Mouse (Mus musculus): ENCODE measurements around the gene 4632433K11Rik. TPM values are rescaled to one million over a fixed set of nuclear protein-coding genes. Genes with fewer than 3 reads are reported as not detected.
"Not testable (repeated sequence)": the region's sequence is repeated elsewhere in the genome, so short reads cannot be mapped to it uniquely, and the experiment has no call there.

Gene 4632433K11Rik
- polyA plus RNA-seq, 1 experiment = not detected

DNA sequence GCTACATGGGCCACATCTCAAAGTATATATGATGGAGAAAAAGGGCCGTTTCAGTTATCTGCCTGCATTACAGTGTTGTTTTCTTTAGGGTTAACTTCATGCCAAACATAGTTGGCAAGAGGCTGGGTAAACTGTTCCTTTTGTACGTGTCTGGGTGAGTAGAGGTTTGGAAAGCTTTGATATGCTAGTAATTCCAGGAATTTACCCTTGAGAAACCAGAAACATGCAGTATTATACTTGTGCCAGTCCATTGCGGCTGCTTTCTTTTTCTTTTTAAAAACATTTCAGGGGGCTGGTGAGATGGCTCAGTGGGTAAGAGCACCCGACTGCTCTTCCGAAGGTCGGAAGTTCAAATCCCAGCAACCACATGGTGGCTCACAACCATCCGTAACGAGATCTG is 37.0 kb upstream of the 4632433K11Rik start:
- H3K4me1 ChIP-seq (ENCODE audit: control insufficient read depth, insufficient read depth, low read length) = peaks cover 20% of the 10 kb centered on the region
- H3K27me3 ChIP-seq (ENCODE audit: control insufficient read depth, insufficient read depth, low read length) = no peaks in the 10 kb centered on the region
- no peak overlapping the region for H3K4me3 ChIP-seq (ENCODE audit: control insufficient read depth, low read depth, low read length)
- TF ChIP-seq POLR2A (IDR thresholded peaks at IDR 0.05; ENCODE audit: control insufficient read depth, low read depth, low read length) (no peak), CTCF (IDR thresholded peaks at IDR 0.05; ENCODE audit: control insufficient read depth, insufficient read depth, insufficient replicate concordance, low read depth, low read length) (no peak)
- H3K36me3 ChIP-seq (ENCODE audit: control insufficient read depth, insufficient read depth, low read length) = no peaks in the 10 kb centered on the region
- H3K27ac ChIP-seq (ENCODE audit: control insufficient read depth, insufficient read depth, low read depth, low read length) = no peak overlapping the region

- H3K4me3 ChIP-seq (ENCODE audit: control insufficient read depth, low read depth, low read length) = no peak overlapping the region
- H3K36me3 ChIP-seq (ENCODE audit: control insufficient read depth, insufficient read depth, low read length) = no peaks in the 10 kb centered on the region
- TF ChIP-seq POLR2A (IDR thresholded peaks at IDR 0.05; ENCODE audit: control insufficient read depth, low read depth, low read length) = no peak
- no peak for TF ChIP-seq CTCF (IDR thresholded peaks at IDR 0.05; ENCODE audit: control insufficient read depth, insufficient read depth, insufficient replicate concordance, low read depth, low read length)
- peaks cover 13% of the 10 kb centered on the region for H3K4me1 ChIP-seq (ENCODE audit: control insufficient read depth, insufficient read depth, low read length)
- H3K27ac ChIP-seq (ENCODE audit: control insufficient read depth, insufficient read depth, low read depth, low read length) = no peak overlapping the region
- no peaks in the 10 kb centered on the region for H3K27me3 ChIP-seq (ENCODE audit: control insufficient read depth, insufficient read depth, low read length)
Measured at GRCm38 (mm10) chr7:4999876-5000275, 34.0 kb upstream of the 4632433K11Rik start.

- H3K27me3 ChIP-seq (ENCODE audit: control insufficient read depth, insufficient read depth, low read length); H3K4me3 ChIP-seq (ENCODE audit: control insufficient read depth, low read depth, low read length); H3K27ac ChIP-seq (ENCODE audit: control insufficient read depth, insufficient read depth, low read depth, low read length); H3K36me3 ChIP-seq (ENCODE audit: control insufficient read depth, insufficient read depth, low read length); H3K4me1 ChIP-seq (ENCODE audit: control insufficient read depth, insufficient read depth, low read length): not testable (repeated sequence)
Measured at GRCm38 (mm10) chr7:5002876-5003275, 31.0 kb upstream of the 4632433K11Rik start.

- no peaks in the 10 kb centered on the region for H3K27me3 ChIP-seq (ENCODE audit: control insufficient read depth, insufficient read depth, low read length)
- no peaks in the 10 kb centered on the region for H3K36me3 ChIP-seq (ENCODE audit: control insufficient read depth, insufficient read depth, low read length)
- TF ChIP-seq POLR2A (IDR thresholded peaks at IDR 0.05; ENCODE audit: control insufficient read depth, low read depth, low read length) (no peak), CTCF (IDR thresholded peaks at IDR 0.05; ENCODE audit: control insufficient read depth, insufficient read depth, insufficient replicate concordance, low read depth, low read length) (no peak)
- no peak overlapping the region for H3K4me3 ChIP-seq (ENCODE audit: control insufficient read depth, low read depth, low read length)
- no peak overlapping the region for H3K27ac ChIP-seq (ENCODE audit: control insufficient read depth, insufficient read depth, low read depth, low read length)
- H3K4me1 ChIP-seq (ENCODE audit: control insufficient read depth, insufficient read depth, low read length) = no peaks in the 10 kb centered on the region; the same call in 1 of the 2 replicates
Measured at GRCm38 (mm10) chr7:5008229-5008628, 25.7 kb upstream of the 4632433K11Rik start.

- peaks cover 4% of the 10 kb centered on the region for H3K4me1 ChIP-seq (ENCODE audit: control insufficient read depth, insufficient read depth, low read length)
- H3K27ac ChIP-seq (ENCODE audit: control insufficient read depth, insufficient read depth, low read depth, low read length) = no peak overlapping the region
- H3K27me3 ChIP-seq (ENCODE audit: control insufficient read depth, insufficient read depth, low read length) = no peaks in the 10 kb centered on the region
- H3K36me3 ChIP-seq (ENCODE audit: control insufficient read depth, insufficient read depth, low read length) = no peaks in the 10 kb centered on the region
- no peak overlapping the region for H3K4me3 ChIP-seq (ENCODE audit: control insufficient read depth, low read depth, low read length)
- TF ChIP-seq POLR2A (IDR thresholded peaks at IDR 0.05; ENCODE audit: control insufficient read depth, low read depth, low read length) = no peak
Measured at GRCm38 (mm10) chr7:5012681-5013513, 21.0 kb upstream of the 4632433K11Rik start.

GRCm38 (mm10) chr7:5014251-5015117 is 19.4 kb upstream of the 4632433K11Rik start, which contains the start of the genes Zfp524 and Fiz1:
Zfp524 (plus strand) TSS chr7:5014415.
Fiz1 (minus strand) TSS chr7:5014697.
- TF ChIP-seq CTCF (IDR thresholded peaks at IDR 0.05; ENCODE audit: control insufficient read depth, insufficient read depth, insufficient replicate concordance, low read depth, low read length) = no peak
- peak; percentile 65 for TF ChIP-seq POLR2A (IDR thresholded peaks at IDR 0.05; ENCODE audit: control insufficient read depth, low read depth, low read length)
- H3K4me3 ChIP-seq (ENCODE audit: control insufficient read depth, low read depth, low read length) = peak within 1 kb of the TSS; percentile 92
- peaks cover 4% of the 10 kb centered on the region for H3K4me1 ChIP-seq (ENCODE audit: control insufficient read depth, insufficient read depth, low read length)
- H3K36me3 ChIP-seq (ENCODE audit: control insufficient read depth, insufficient read depth, low read length) = no peaks in the 10 kb centered on the region
- H3K27me3 ChIP-seq (ENCODE audit: control insufficient read depth, insufficient read depth, low read length) = no peaks in the 10 kb centered on the region
- H3K27ac ChIP-seq (ENCODE audit: control insufficient read depth, insufficient read depth, low read depth, low read length) = peak within 1 kb of the TSS; percentile 94

All from testis, adult 2 months (tissue).